Mouse (Mus musculus) thymus, adult 2 months (tissue): Measurements from ENCODE around the gene Ccl7. TPM values are rescaled to one million over a fixed set of nuclear protein-coding genes. Genes with fewer than 3 reads are reported as not detected.

ENCODE experiments used
- DNase-seq: peaks from one replicate; pipeline ENCODE4 v3.0.0; 2021
- H3K27ac ChIP-seq: fragments of 200-500 bp; 2 replicates; pipeline ENCODE4 v1.5.1; 2012; ENCODE audit warnings: low read length, control low read depth; ENCODE audit not compliant: control insufficient read depth, insufficient read depth
- H3K27me3 ChIP-seq: fragments of 200-500 bp; 2 replicates; pipeline ENCODE4 v1.6.1; 2012; ENCODE audit warnings: mild to moderate bottlenecking, low read length, moderate library complexity, mixed read lengths; ENCODE audit not compliant: control insufficient read depth, insufficient read depth
- H3K36me3 ChIP-seq: fragments of 200-500 bp; 2 replicates; pipeline ENCODE4 v1.6.1; 2012; ENCODE audit warnings: mild to moderate bottlenecking, low read length, moderate library complexity; ENCODE audit not compliant: control insufficient read depth, insufficient read depth
- H3K4me1 ChIP-seq: fragments of 200-500 bp; replicated peaks from 2 replicates; pipeline ENCODE4 v1.6.1; 2012; ENCODE audit warnings: low read length; ENCODE audit not compliant: control insufficient read depth, insufficient read depth
- H3K4me3 ChIP-seq: fragments of 200-500 bp; 2 replicates; pipeline ENCODE4 v1.5.1; 2012; ENCODE audit warnings: mild to moderate bottlenecking, low read length, control low read depth, moderate library complexity; ENCODE audit not compliant: control insufficient read depth, insufficient read depth
- CTCF ChIP-seq: fragments of 200-500 bp; IDR thresholded peaks from 2 replicates; pipeline ENCODE4 v1.5.1; 2012; ENCODE audit warnings: mild to moderate bottlenecking, control low read depth, low read length, moderate library complexity, borderline replicate concordance; ENCODE audit not compliant: control insufficient read depth, poor library complexity, insufficient read depth; ENCODE audit errors: extremely low read depth
- POLR2A ChIP-seq: fragments of 200-500 bp; IDR thresholded peaks from 2 replicates; pipeline ENCODE4 v1.6.1; 2012; ENCODE audit warnings: mild to moderate bottlenecking, low read length, control low read depth, moderate library complexity; ENCODE audit not compliant: control insufficient read depth, poor library complexity, insufficient read depth; ENCODE audit errors: extremely low read depth
- WGBS: fragments of 180-500 bp; shearing (Covaris S2); methylation state at CpG from one replicate; pipeline ENCODE4 v1.1.7; 2018; 5-methylcytosine and 5-hydroxymethylcytosine counted together
- polyA plus RNA-seq: library from polyadenylated mRNA; depleted of rRNA; stranded (reverse); fragments of >200 nt; gene quantifications from 2 replicates; pipeline ENCODE4 v1.2.3, GENCODE M21; 2012; rRNA removed

Ccl7 gene
- polyA plus RNA-seq, result 0.59 and 0.81 TPM in 2 replicates

DNA sequence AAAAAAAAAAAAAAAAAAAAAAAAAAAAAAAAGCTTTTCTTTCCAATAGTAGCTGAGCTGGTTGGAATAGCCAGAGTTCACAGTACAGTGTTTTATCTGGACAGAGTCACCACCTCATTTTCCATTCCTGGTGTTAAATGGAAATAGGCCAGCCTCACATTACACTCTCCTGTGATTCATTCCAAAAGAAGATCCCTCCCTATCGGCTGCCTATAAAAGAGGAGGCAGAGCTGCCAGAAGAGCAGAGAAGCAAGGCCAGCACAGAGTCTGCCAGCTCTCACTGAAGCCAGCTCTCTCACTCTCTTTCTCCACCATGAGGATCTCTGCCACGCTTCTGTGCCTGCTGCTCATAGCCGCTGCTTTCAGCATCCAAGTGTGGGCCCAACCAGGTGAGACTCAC, at the start of gene Ccl7:
Gene Ccl7, plus strand, starts transcription at position 242 of the 400 bp plus-strand sequence.
- H3K27ac ChIP-seq, result no peak within 1 kb of the TSS
- no peaks in the 10 kb centered on the region for H3K4me1 ChIP-seq
- no peaks in the 10 kb centered on the region for H3K36me3 ChIP-seq
- WGBS, result 92% methylated on average over 3 of the region's 3 CpGs
- no peaks in the 10 kb centered on the region for H3K27me3 ChIP-seq
- H3K4me3 ChIP-seq, result no peak within 1 kb of the TSS
- TF ChIP-seq POLR2A (no peak), CTCF (no peak)
- no peak for DNase-seq

GRCm38 (mm10) chr11:81996172-81996841, 49.2 kb upstream of the Ccl7 start:
- no peak overlapping the region for H3K4me3 ChIP-seq
- TF ChIP-seq POLR2A, result no peak
- TF ChIP-seq CTCF, result peak; percentile 93
- no peaks in the 10 kb centered on the region for H3K27me3 ChIP-seq
- peak; percentile 53 for DNase-seq
- H3K4me1 ChIP-seq, result no peaks in the 10 kb centered on the region
- H3K27ac ChIP-seq, result no peak overlapping the region
- WGBS, result 76% methylated on average over 10 of the region's 10 CpGs
- no peaks in the 10 kb centered on the region for H3K36me3 ChIP-seq

DNA sequence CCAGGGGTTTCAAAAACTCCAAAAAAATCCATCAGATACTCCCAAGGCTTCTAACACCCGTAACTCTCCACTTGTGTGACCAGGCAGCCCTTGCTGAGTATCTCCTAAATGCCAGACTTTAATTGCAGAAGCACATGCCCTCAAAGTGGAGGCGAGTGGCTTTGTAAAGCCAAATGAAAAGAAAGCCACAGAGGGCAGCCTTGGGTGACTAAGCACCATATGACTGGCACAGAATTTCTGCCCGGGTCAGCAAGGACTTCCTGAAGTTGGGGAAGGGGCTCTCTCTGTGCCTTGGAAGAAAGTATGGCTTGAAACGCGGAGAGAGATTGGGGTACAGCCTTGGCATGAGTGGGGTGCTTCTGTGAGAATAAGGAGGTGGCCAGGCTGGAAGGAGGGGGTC, 48.4 kb upstream of the Ccl7 start:
- TF ChIP-seq POLR2A, result no peak
- TF ChIP-seq CTCF, result no peak
- no peak for DNase-seq
- 52% methylated on average over 5 of the region's 5 CpGs for WGBS
- Histone ChIP-seq H3K4me1 (no peaks in the 10 kb centered on the region), H3K27me3 (no peaks in the 10 kb centered on the region), H3K36me3 (no peaks in the 10 kb centered on the region), H3K4me3 (no peak overlapping the region), H3K27ac (no peak overlapping the region)

DNA sequence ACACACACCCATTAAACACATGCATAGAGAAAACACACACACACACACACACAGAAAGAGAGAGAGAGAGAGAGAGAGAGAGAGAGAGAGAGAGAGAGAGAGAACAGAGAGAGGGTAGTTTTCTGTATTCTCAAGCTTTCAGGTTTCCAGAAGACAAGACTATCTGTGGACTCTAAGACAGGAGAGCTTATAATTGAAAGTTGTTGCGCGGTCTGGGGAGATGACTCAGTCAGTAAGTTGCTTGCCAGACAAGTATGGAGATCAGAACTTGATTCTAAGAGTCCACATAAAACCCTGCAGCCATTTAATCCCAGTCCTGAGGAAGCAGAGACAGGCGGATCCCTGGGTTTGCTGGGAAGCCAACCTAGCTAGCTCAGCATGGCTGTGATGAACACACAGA, 46.9 kb upstream of the Ccl7 start:
- TF ChIP-seq CTCF, result no peak
- TF ChIP-seq POLR2A, result no peak
- WGBS, result 94% methylated on average over 3 of the region's 3 CpGs
- DNase-seq, result no peak
- H3K27me3 ChIP-seq, result no peaks in the 10 kb centered on the region
- H3K4me3 ChIP-seq, result no peak overlapping the region
- H3K4me1 ChIP-seq, result no peaks in the 10 kb centered on the region
- no peaks in the 10 kb centered on the region for H3K36me3 ChIP-seq
- no peak overlapping the region for H3K27ac ChIP-seq

- H3K36me3 ChIP-seq, result no peaks in the 10 kb centered on the region
- no peak overlapping the region for H3K27ac ChIP-seq
- H3K4me1 ChIP-seq, result no peaks in the 10 kb centered on the region
- DNase-seq, result no peak
- H3K4me3 ChIP-seq, result no peak overlapping the region
- 78% methylated on average over 4 of the region's 4 CpGs for WGBS
- TF ChIP-seq POLR2A (no peak), CTCF (no peak)
- H3K27me3 ChIP-seq, result no peaks in the 10 kb centered on the region
Measured at GRCm38 (mm10) chr11:81999469-81999868, 46.0 kb upstream of the Ccl7 start.

DNA sequence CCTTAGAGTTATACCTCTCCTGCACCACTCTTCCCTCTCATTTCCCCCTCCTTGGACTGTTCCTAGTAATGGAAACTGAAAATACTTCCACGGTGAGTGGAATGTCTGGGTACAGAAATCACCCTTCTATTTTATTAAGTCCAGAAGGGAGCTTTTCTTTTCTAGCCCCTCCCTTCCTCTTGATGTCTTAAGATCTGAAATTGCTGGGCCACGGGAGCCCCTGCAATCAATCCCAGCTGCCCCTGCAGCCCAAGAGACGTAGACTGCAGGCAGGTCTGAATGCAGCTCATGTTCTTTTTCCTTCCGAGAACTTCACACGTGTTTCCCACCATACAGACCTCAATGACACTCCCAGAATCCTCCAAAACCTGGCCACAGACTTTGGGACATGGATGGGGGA, 44.9 kb upstream of the Ccl7 start:
- no peak overlapping the region for H3K4me3 ChIP-seq
- DNase-seq, result no peak
- no peaks in the 10 kb centered on the region for H3K4me1 ChIP-seq
- no peaks in the 10 kb centered on the region for H3K36me3 ChIP-seq
- H3K27ac ChIP-seq, result no peak overlapping the region
- 67% methylated on average over 5 of the region's 5 CpGs for WGBS
- no peak for TF ChIP-seq POLR2A
- TF ChIP-seq CTCF, result no peak
- no peaks in the 10 kb centered on the region for H3K27me3 ChIP-seq

DNA sequence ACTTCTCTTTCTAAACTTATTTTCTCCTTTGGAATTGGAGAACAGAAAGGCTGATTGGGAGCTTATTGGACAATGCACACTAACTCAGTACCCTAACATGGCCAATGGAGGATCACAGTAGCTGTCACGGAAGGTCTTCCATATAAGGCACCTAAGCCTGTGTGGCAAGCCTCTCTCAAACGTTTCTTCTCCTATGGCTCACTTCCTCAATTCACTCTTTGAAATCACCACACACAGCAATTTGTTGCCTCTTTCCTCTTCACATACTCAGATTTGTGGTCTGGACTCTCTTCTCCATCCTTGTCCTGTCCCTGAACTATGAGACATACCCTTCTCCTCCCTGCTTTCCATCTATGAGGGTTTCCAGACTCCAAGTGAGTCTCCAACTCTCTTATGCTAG, 40.7 kb upstream of the Ccl7 start:
- no peaks in the 10 kb centered on the region for H3K36me3 ChIP-seq
- no peak overlapping the region for H3K27ac ChIP-seq
- H3K4me3 ChIP-seq, result no peak overlapping the region
- H3K27me3 ChIP-seq, result no peaks in the 10 kb centered on the region
- 13% methylated on average over 2 of the region's 2 CpGs for WGBS
- no peak for DNase-seq
- no peak for TF ChIP-seq POLR2A
- TF ChIP-seq CTCF, result no peak
- no peaks in the 10 kb centered on the region for H3K4me1 ChIP-seq
